Mouse (Mus musculus) urinary bladder, postnatal 4 days (tissue): ENCODE data around the gene Slc45a2.
"Not testable (repeated sequence)": the region's sequence is repeated elsewhere in the genome, so short reads cannot be mapped to it uniquely, and the experiment has no call there.

Source experiments
- DNase-seq, 2 experiments: peaks; one replicate each; pipeline ENCODE4 v3.0.0; 2021 to 2022; ENCODE audit warnings: low spot score in 2 of 2

Gene Slc45a2

GRCm38 (mm10) chr15:11000421-11000820 is at the start of gene Slc45a2:
TSS of gene Slc45a2 (plus strand) at chr15:11000721.
- DNase-seq = no peak

- DNase-seq = peak in 1 of 2 experiments; percentile 35
Observed at GRCm38 (mm10) chr15:10951951-10952759, 48.4 kb upstream of the Slc45a2 start, which contains the start of gene C1qtnf3. TSS of gene C1qtnf3 (plus strand) at chr15:10952332.

- no peak for DNase-seq
Observed at GRCm38 (mm10) chr15:10952760-10953305, 47.7 kb upstream of the Slc45a2 start.

GRCm38 (mm10) chr15:10953465-10953864 is 47.1 kb upstream of the Slc45a2 start:
- DNase-seq = no peak

- no peak for DNase-seq
Observed at GRCm38 (mm10) chr15:10954381-10955016, 46.0 kb upstream of the Slc45a2 start.

GRCm38 (mm10) chr15:10955156-10955555 is 45.4 kb upstream of the Slc45a2 start:
- no peak for DNase-seq

- no peak for DNase-seq
Observed at GRCm38 (mm10) chr15:10956706-10957105, 43.8 kb upstream of the Slc45a2 start.

GRCm38 (mm10) chr15:10959277-10960026 is 41.1 kb upstream of the Slc45a2 start:
- DNase-seq = no peak

GRCm38 (mm10) chr15:10960267-10960666 is 40.3 kb upstream of the Slc45a2 start:
- no peak for DNase-seq

- no peak for DNase-seq
Observed at GRCm38 (mm10) chr15:10962601-10963000, 37.9 kb upstream of the Slc45a2 start.

GRCm38 (mm10) chr15:10969439-10969838 is 31.1 kb upstream of the Slc45a2 start:
- DNase-seq = no peak

GRCm38 (mm10) chr15:10970777-10971176 is 29.7 kb upstream of the Slc45a2 start:
- DNase-seq = no peak

- no peak for DNase-seq
Observed at GRCm38 (mm10) chr15:10977151-10977550, 23.4 kb upstream of the Slc45a2 start.

- DNase-seq = no peak
Observed at GRCm38 (mm10) chr15:10980712-10981111, 19.8 kb upstream of the Slc45a2 start.

GRCm38 (mm10) chr15:10981377-10982063 is 19.0 kb upstream of the Slc45a2 start, which contains the start of gene Amacr:
TSS of gene Amacr (plus strand) at chr15:10981756.
- DNase-seq = peak; percentile 83 to 86

GRCm38 (mm10) chr15:10982064-10982435 is 18.5 kb upstream of the Slc45a2 start:
- no peak for DNase-seq

GRCm38 (mm10) chr15:10985756-10986155 is 14.8 kb upstream of the Slc45a2 start:
- DNase-seq = no peak

- not testable (repeated sequence) for DNase-seq
Observed at GRCm38 (mm10) chr15:10986477-10986876, 14.0 kb upstream of the Slc45a2 start.

GRCm38 (mm10) chr15:10990411-10990810 is 10.1 kb upstream of the Slc45a2 start:
- no peak for DNase-seq

GRCm38 (mm10) chr15:10991566-10991965 is 9.0 kb upstream of the Slc45a2 start:
- DNase-seq = no peak

- DNase-seq = no peak
Observed at GRCm38 (mm10) chr15:10999832-11000231, 689 bp upstream of the Slc45a2 start.
